9 mouse cellular contexts compared by ENCODE assay signal in the genomic region with DNA sequence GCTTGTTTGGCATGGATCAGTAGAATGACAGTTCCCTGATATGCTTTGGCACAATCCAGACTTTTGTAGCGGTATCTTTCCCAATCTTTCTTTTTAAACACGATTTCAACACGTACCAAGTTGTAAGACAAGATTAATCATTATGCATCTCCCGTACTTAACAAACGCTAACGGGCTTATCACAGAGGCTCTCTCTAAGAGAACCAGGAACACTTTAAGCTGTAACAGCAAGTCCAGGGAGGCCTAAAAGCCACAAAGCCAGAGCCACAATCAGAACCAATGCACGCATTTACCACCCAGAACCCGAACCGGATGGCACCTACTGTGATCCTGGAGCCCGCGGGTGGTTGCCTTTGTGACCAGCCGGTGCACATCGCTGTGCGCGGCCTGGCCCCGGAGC. TPM values are rescaled to one million over a fixed set of nuclear protein-coding genes. Genes with fewer than 3 reads are reported as not detected.
DNase-seq lines count a peak whose midpoint lies in the region; ATAC-seq and TF ChIP-seq lines count a peak whose summit lies in the region.
"Had no signal": no experiment of that assay in that cellular context is flagged by ENCODE, and none has a peak within 500 bp of the region (broad histone marks: within the 10 kb centered on the region; RNA-seq: fewer than 3 reads in every experiment).

No protein-coding gene starts in this region.

- H3K4me2 ChIP-seq in forebrain, postnatal 0 days (ENCODE audit: low read depth): peak overlapping the region; percentile 81
- H3K4me2 ChIP-seq in liver, embryonic 15.5 days: peak overlapping the region; percentile 59

- intact Hi-C loops in gastrocnemius, adult 2 months (cut with DNase I): no loop called here
- intact Hi-C loops in left cerebral cortex, postnatal 25 days (cut with DNase I): no loop called here

- no peaks in the 10 kb centered on the region for H3K4me1 ChIP-seq in forebrain, postnatal 0 days (ENCODE audit: insufficient read depth)
- no peaks in the 10 kb centered on the region; the same call in 1 of the 2 replicates for H3K4me1 ChIP-seq in liver, embryonic 15.5 days (replicated peaks)

- ATAC-seq in forebrain, postnatal 0 days: peak; percentile 25; the same call in 1 of the 2 replicates
- ATAC-seq in liver, embryonic 15.5 days (ENCODE audit: insufficient read depth): peak; percentile 22; the same call in 1 of the 2 replicates

- H3K4me3 ChIP-seq in gastrocnemius, adult 2 months: peak overlapping the region; percentile 56
- H3K4me3 ChIP-seq in forebrain, postnatal 0 days (ENCODE audit: low read depth, low read length): peak overlapping the region; percentile 41
- H3K4me3 ChIP-seq in liver, embryonic 15.5 days (replicated peaks): peak overlapping the region; percentile 49

- 0 out of 2 replicates have a peak, but pooled peaks cover 3% of the 10 kb centered on the region for H3K9me3 ChIP-seq in forebrain, postnatal 0 days (ENCODE audit: low read length)
- H3K9me3 ChIP-seq in liver, embryonic 15.5 days (replicated peaks): no peaks in the 10 kb centered on the region

- 6% methylated on average over 16 of the region's 16 CpGs for WGBS in forebrain, postnatal 0 days
- WGBS in liver, embryonic 15.5 days (ENCODE audit: insufficient replicate concordance): 12% methylated on average over 16 of the region's 16 CpGs

- H3K9ac ChIP-seq in forebrain, postnatal 0 days: peak overlapping the region; percentile 47
- H3K9ac ChIP-seq in liver, embryonic 15.5 days: no peak overlapping the region

- no peaks in the 10 kb centered on the region; the same call in 1 of the 2 replicates for H3K27me3 ChIP-seq in forebrain, postnatal 0 days (ENCODE audit: insufficient read depth, low read length)
- H3K27me3 ChIP-seq in liver, embryonic 15.5 days: peaks cover 38% of the 10 kb centered on the region

- H3K27ac ChIP-seq in gastrocnemius, adult 2 months: no peak overlapping the region
- no peak overlapping the region for H3K27ac ChIP-seq in forebrain, postnatal 0 days (ENCODE audit: low read depth, low read length)
- peak overlapping the region; percentile 16; the same call in 1 of the 2 replicates for H3K27ac ChIP-seq in liver, embryonic 15.5 days (replicated peaks)

- TF ChIP-seq CTCF in gastrocnemius, adult 2 months (IDR thresholded peaks at IDR 0.05): no peak
- no peak for TF ChIP-seq CTCF in forebrain, postnatal 0 days (IDR thresholded peaks at IDR 0.05; ENCODE audit: low read depth)

- DNase-seq in gastrocnemius, adult 2 months: no peak
- DNase-seq in gastrocnemius, postnatal 10 days: no peak
- peak; percentile 40 for DNase-seq in ZHBTc4 (ENCODE audit: low read depth, low spot score)
- DNase-seq in forebrain, postnatal 0 days: peak; percentile 57
- no peak for DNase-seq in thymus, postnatal 0 days (ENCODE audit: low spot score)
- no peak for DNase-seq in left cerebral cortex, postnatal 25 days (ENCODE audit: low spot score in 2 of 2)
- no peak for DNase-seq in gastrocnemius, postnatal 25 days

- H3K36me3 ChIP-seq in forebrain, postnatal 0 days (ENCODE audit: insufficient read depth): no peaks in the 10 kb centered on the region
- no peaks in the 10 kb centered on the region for H3K36me3 ChIP-seq in liver, embryonic 15.5 days (replicated peaks)
- H3K36me3 ChIP-seq: G1E had no signal

RNA-seq across cellular contexts. Expression of gene Acot3, which starts 1.2 kb away (rescaled TPM):
- not detected for total RNA-seq in gastrocnemius, adult 2 months (2021)
- not detected for total RNA-seq in gastrocnemius, postnatal 10 days (2021)
- total RNA-seq in forebrain, postnatal 0 days (2014; rRNA removed): 0.69 and 3.1 TPM in 2 replicates
- 0.98 and 1.2 TPM in 2 replicates for polyA plus RNA-seq in forebrain, postnatal 0 days (2015; fragmentation: Nextera tagmentation; extraction: Ambion mirVana)
- polyA plus RNA-seq in liver, embryonic 15.5 days (2015; fragmentation: Nextera tagmentation; extraction: Ambion mirVana): 6.6 and 7.4 TPM in 2 replicates
- not detected in 2 replicates for polyA plus RNA-seq in thymus, postnatal 0 days (2015; fragmentation: Nextera tagmentation; extraction: Ambion mirVana)
- total RNA-seq in left cerebral cortex, postnatal 25 days (2021): 1 to 10 TPM; 1.5 to 3.0 TPM
- not detected for total RNA-seq in gastrocnemius, postnatal 25 days (2021)
- total RNA-seq: G1E had no signal

RNA-seq across cellular contexts. Expression of gene Gm49366, which starts 14.4 kb away (rescaled TPM):
- total RNA-seq in gastrocnemius, adult 2 months (2021): not detected
- total RNA-seq in gastrocnemius, postnatal 10 days (2021): not detected
- total RNA-seq in forebrain, postnatal 0 days (2014; rRNA removed): not detected in 2 replicates
- not detected in 2 replicates for polyA plus RNA-seq in forebrain, postnatal 0 days (2015; fragmentation: Nextera tagmentation; extraction: Ambion mirVana)
- polyA plus RNA-seq in liver, embryonic 15.5 days (2015; fragmentation: Nextera tagmentation; extraction: Ambion mirVana): not detected in 2 replicates
- not detected in 2 replicates for polyA plus RNA-seq in thymus, postnatal 0 days (2015; fragmentation: Nextera tagmentation; extraction: Ambion mirVana)
- not detected for total RNA-seq in left cerebral cortex, postnatal 25 days (2021)
- total RNA-seq in gastrocnemius, postnatal 25 days (2021): not detected
- total RNA-seq: G1E had no signal
- polyA plus RNA-seq: G1E had no signal

RNA-seq across cellular contexts. Expression of gene Acot4, which starts 15.0 kb away (rescaled TPM):
- under 1 TPM; 0.05 to 0.08 TPM for total RNA-seq in gastrocnemius, adult 2 months (2021)
- total RNA-seq in gastrocnemius, postnatal 10 days (2021): under 1 TPM; 0.19 to 0.36 TPM
- total RNA-seq in forebrain, postnatal 0 days (2014; rRNA removed): 0.31 and 0.86 TPM in 2 replicates
- 0.77 and 1.1 TPM in 2 replicates for polyA plus RNA-seq in forebrain, postnatal 0 days (2015; fragmentation: Nextera tagmentation; extraction: Ambion mirVana)
- 10.4 and 11.2 TPM in 2 replicates for polyA plus RNA-seq in liver, embryonic 15.5 days (2015; fragmentation: Nextera tagmentation; extraction: Ambion mirVana)
- polyA plus RNA-seq in thymus, postnatal 0 days (2015; fragmentation: Nextera tagmentation; extraction: Ambion mirVana): 0.14 and 0.36 TPM in 2 replicates
- 1 to 10 TPM; 2.4 to 3.7 TPM for total RNA-seq in left cerebral cortex, postnatal 25 days (2021)
- total RNA-seq in gastrocnemius, postnatal 25 days (2021): under 1 TPM; 0.05 to 0.43 TPM
- polyA plus RNA-seq: G1E had no signal

RNA-seq across cellular contexts. Expression of gene Acot5, which starts 16.0 kb away (rescaled TPM):
- total RNA-seq in gastrocnemius, adult 2 months (2021): under 1 TPM in 1 of 2 experiments, not detected in 1; 0.17 TPM
- under 1 TPM; 0.23 TPM for total RNA-seq in gastrocnemius, postnatal 10 days (2021)
- 1.5 and 2.3 TPM in 2 replicates for total RNA-seq in forebrain, postnatal 0 days (2014; rRNA removed)
- polyA plus RNA-seq in forebrain, postnatal 0 days (2015; fragmentation: Nextera tagmentation; extraction: Ambion mirVana): 0.93 and 1.3 TPM in 2 replicates
- 0.06 TPM in 1 of 2 replicates, not detected in the other for polyA plus RNA-seq in liver, embryonic 15.5 days (2015; fragmentation: Nextera tagmentation; extraction: Ambion mirVana)
- polyA plus RNA-seq in thymus, postnatal 0 days (2015; fragmentation: Nextera tagmentation; extraction: Ambion mirVana): 1.8 and 1.9 TPM in 2 replicates
- total RNA-seq in left cerebral cortex, postnatal 25 days (2021): 1 to 10 TPM; 5.1 to 7.0 TPM
- total RNA-seq in gastrocnemius, postnatal 25 days (2021): not detected
- total RNA-seq: G1E had no signal
- polyA plus RNA-seq: G1E had no signal

RNA-seq across cellular contexts. Expression of gene Acot1, which starts 43.9 kb away (rescaled TPM):
- total RNA-seq in gastrocnemius, adult 2 months (2021): 1 to 10 TPM; 2.2 to 3.9 TPM
- total RNA-seq in gastrocnemius, postnatal 10 days (2021): 10 to 100 TPM in 1 of 2 experiments, 1 to 10 TPM in 1; 8.2 to 10.4 TPM
- 79.2 and 87.1 TPM in 2 replicates for total RNA-seq in forebrain, postnatal 0 days (2014; rRNA removed)
- polyA plus RNA-seq in forebrain, postnatal 0 days (2015; fragmentation: Nextera tagmentation; extraction: Ambion mirVana): 112 and 119 TPM in 2 replicates
- polyA plus RNA-seq in liver, embryonic 15.5 days (2015; fragmentation: Nextera tagmentation; extraction: Ambion mirVana): 35.8 and 44.5 TPM in 2 replicates
- polyA plus RNA-seq in thymus, postnatal 0 days (2015; fragmentation: Nextera tagmentation; extraction: Ambion mirVana): 15.5 and 19.3 TPM in 2 replicates
- total RNA-seq in left cerebral cortex, postnatal 25 days (2021): 10 to 100 TPM; 10.3 to 13.8 TPM
- total RNA-seq in gastrocnemius, postnatal 25 days (2021): 1 to 10 TPM in 1 of 2 experiments, under 1 TPM in 1; 0.83 to 4.1 TPM
- polyA plus RNA-seq: G1E had no signal

Comparison
In these comparisons a context has a peak if more than half of its experiments do, and no peak if none do; other contexts are left out.
1. DNase-seq: peak in ZHBTc4 (single experiment) and forebrain, postnatal 0 days (single experiment); none in gastrocnemius, adult 2 months (single experiment), gastrocnemius, postnatal 10 days (single experiment), thymus, postnatal 0 days (single experiment), left cerebral cortex, postnatal 25 days (0 of 2) and gastrocnemius, postnatal 25 days (single experiment).
2. Peak in every context shown above with its lines, with median percentiles within 50 percentile points of each other: H3K4me3 ChIP-seq.